Mouse (Mus musculus) megakaryocyte, embryonic 14.5 days (primary cell): ENCODE results near the gene Serpinf1. TPM values are rescaled to one million over a fixed set of nuclear protein-coding genes. Genes with fewer than 3 reads are reported as not detected.
A peak's percentile ranks its signal among the peaks of the same experiment; 100 is the strongest.

Experiments
- H3K27me3 ChIP-seq: replicated peaks from 2 replicates; pipeline ENCODE3; 2012; ENCODE audit warnings: inconsistent platforms
- H3K36me3 ChIP-seq: replicated peaks from 2 replicates; pipeline ENCODE3; 2012; ENCODE audit warnings: low read length, inconsistent platforms, mixed read lengths
- H3K4me1 ChIP-seq: 2 replicates; pipeline ENCODE4 v1.6.1; 2012; ENCODE audit warnings: inconsistent platforms
- H3K4me3 ChIP-seq: replicated peaks from 2 replicates; pipeline ENCODE3; 2012; ENCODE audit warnings: moderate library complexity, mild to moderate bottlenecking, inconsistent platforms
- H3K9me3 ChIP-seq: 2 replicates; pipeline ENCODE4 v1.6.1; 2012; ENCODE audit warnings: inconsistent platforms
- FLI1 ChIP-seq: IDR thresholded peaks from 2 replicates; pipeline ENCODE4 v1.6.1; 2012; ENCODE audit warnings: low read length, inconsistent platforms, mixed read lengths
- GATA1 ChIP-seq: IDR thresholded peaks from 3 replicates; pipeline ENCODE4 v1.6.1; 2012; ENCODE audit warnings: mixed read lengths, low read length, inconsistent platforms, borderline replicate concordance
- polyA plus RNA-seq: library from polyadenylated mRNA; stranded (reverse); fragments of >175 nt; gene quantifications from 2 replicates; pipeline ENCODE4 v1.2.3, GENCODE M21; 2012; ENCODE audit warnings: low replicate concordance; ENCODE audit not compliant: insufficient read depth

Serpinf1 gene
- polyA plus RNA-seq, 1 experiment: 2.5 TPM

GRCm38 (mm10) chr11:75462865-75463336 lies 40.4 kb upstream of the Serpinf1 start:
- Histone ChIP-seq H3K9me3 (peaks cover 7% of the 10 kb centered on the region; the same call in 1 of the 2 replicates), H3K4me3 (peak overlapping the region; percentile 99), H3K4me1 (peaks cover 78% of the 10 kb centered on the region), H3K27me3 (no peaks in the 10 kb centered on the region), H3K36me3 (peaks cover 42% of the 10 kb centered on the region)
- TF ChIP-seq GATA1: no peak
- TF ChIP-seq FLI1: no peak

GRCm38 (mm10) chr11:75462253-75462783 lies 39.8 kb upstream of the Serpinf1 start:
- peaks cover 42% of the 10 kb centered on the region for H3K36me3 ChIP-seq
- H3K4me3 ChIP-seq: peak overlapping the region; percentile 99
- peaks cover 78% of the 10 kb centered on the region for H3K4me1 ChIP-seq
- TF ChIP-seq GATA1 (no peak), FLI1 (no peak)
- peaks cover 7% of the 10 kb centered on the region; the same call in 1 of the 2 replicates for H3K9me3 ChIP-seq
- no peaks in the 10 kb centered on the region for H3K27me3 ChIP-seq

- Histone ChIP-seq H3K9me3 (peaks cover 7% of the 10 kb centered on the region; the same call in 1 of the 2 replicates), H3K4me1 (peaks cover 77% of the 10 kb centered on the region), H3K36me3 (peaks cover 38% of the 10 kb centered on the region), H3K4me3 (peak overlapping the region; percentile 99), H3K27me3 (no peaks in the 10 kb centered on the region)
- TF ChIP-seq FLI1 (no peak), GATA1 (no peak)
Measured at GRCm38 (mm10) chr11:75461743-75462252, 39.3 kb upstream of the Serpinf1 start.

GRCm38 (mm10) chr11:75460844-75461742 lies 38.6 kb upstream of the Serpinf1 start, which contains the start of gene Tlcd2:
TSS of gene Tlcd2 (plus strand) at chr11:75461715.
- peaks cover 32% of the 10 kb centered on the region for H3K36me3 ChIP-seq
- H3K9me3 ChIP-seq: peaks cover 7% of the 10 kb centered on the region; the same call in 1 of the 2 replicates
- peaks cover 79% of the 10 kb centered on the region for H3K4me1 ChIP-seq
- peak within 1 kb of the TSS; percentile 99 for H3K4me3 ChIP-seq
- no peaks in the 10 kb centered on the region for H3K27me3 ChIP-seq
- no peak for TF ChIP-seq FLI1
- TF ChIP-seq GATA1: no peak

GRCm38 (mm10) chr11:75460103-75460843 lies 37.8 kb upstream of the Serpinf1 start:
- Histone ChIP-seq H3K36me3 (peaks cover 24% of the 10 kb centered on the region), H3K4me3 (peak overlapping the region; percentile 99), H3K4me1 (peaks cover 75% of the 10 kb centered on the region), H3K9me3 (peaks cover 3% of the 10 kb centered on the region; the same call in 1 of the 2 replicates), H3K27me3 (no peaks in the 10 kb centered on the region)
- TF ChIP-seq FLI1: no peak
- TF ChIP-seq GATA1: no peak

GRCm38 (mm10) chr11:75459751-75460102 lies 37.2 kb upstream of the Serpinf1 start:
- Histone ChIP-seq H3K27me3 (no peaks in the 10 kb centered on the region), H3K9me3 (no peaks in the 10 kb centered on the region), H3K4me1 (peaks cover 75% of the 10 kb centered on the region), H3K36me3 (peaks cover 19% of the 10 kb centered on the region), H3K4me3 (peak overlapping the region; percentile 99)
- TF ChIP-seq GATA1: no peak
- TF ChIP-seq FLI1: no peak

- Histone ChIP-seq H3K9me3 (no peaks in the 10 kb centered on the region), H3K27me3 (no peaks in the 10 kb centered on the region), H3K4me3 (peak overlapping the region; percentile 99), H3K36me3 (peaks cover 14% of the 10 kb centered on the region), H3K4me1 (peaks cover 74% of the 10 kb centered on the region)
- TF ChIP-seq GATA1 (no peak), FLI1 (no peak)
Measured at GRCm38 (mm10) chr11:75459141-75459711, 36.7 kb upstream of the Serpinf1 start.

- H3K4me3 ChIP-seq: peak overlapping the region; percentile 78
- H3K9me3 ChIP-seq: no peaks in the 10 kb centered on the region
- TF ChIP-seq GATA1: no peak; the same call in 2 of the 3 replicates
- peaks cover 8% of the 10 kb centered on the region for H3K36me3 ChIP-seq
- peaks cover 75% of the 10 kb centered on the region for H3K4me1 ChIP-seq
- H3K27me3 ChIP-seq: no peaks in the 10 kb centered on the region
Measured at GRCm38 (mm10) chr11:75458628-75459041, 36.1 kb upstream of the Serpinf1 start.

GRCm38 (mm10) chr11:75458169-75458568 lies 35.7 kb upstream of the Serpinf1 start:
- Histone ChIP-seq H3K27me3 (no peaks in the 10 kb centered on the region), H3K36me3 (peaks cover 4% of the 10 kb centered on the region), H3K4me1 (peaks cover 75% of the 10 kb centered on the region), H3K9me3 (no peaks in the 10 kb centered on the region), H3K4me3 (peak overlapping the region; percentile 78)
- no peak for TF ChIP-seq FLI1
- TF ChIP-seq GATA1: no peak
